Mouse (Mus musculus) ES-E14 (cell line): Measurements from ENCODE around the gene Lamp1.

Experiments used
- CHD2 ChIP-seq: IDR thresholded peaks from 2 replicates; pipeline ENCODE4 v1.6.1; 2014; ENCODE audit warnings: mild to moderate bottlenecking, low read depth, low read length, inconsistent platforms
- HCFC1 ChIP-seq: IDR thresholded peaks from 2 replicates; pipeline ENCODE4 v1.6.1; 2012; ENCODE audit warnings: low read length, inconsistent platforms, borderline replicate concordance; ENCODE audit not compliant: insufficient read depth
- MAFK ChIP-seq: IDR thresholded peaks from 2 replicates; pipeline ENCODE4 v1.6.1; 2014; ENCODE audit warnings: mild to moderate bottlenecking, low read depth, low read length, inconsistent platforms; ENCODE audit not compliant: insufficient read depth
- ZC3H11A ChIP-seq: IDR thresholded peaks from 2 replicates; pipeline ENCODE4 v1.6.1; 2012; ENCODE audit warnings: low read depth, mild to moderate bottlenecking, inconsistent platforms, low read length, borderline replicate concordance

GRCm38 (mm10) chr8:13216386-13216785, 57.4 kb downstream of the Lamp1 start:
- TF ChIP-seq HCFC1 (no peak), CHD2 (no peak), MAFK (no peak), ZC3H11A (no peak)
